ENCODE assay signal across 8 mouse cellular contexts in genomic region chr13:62015424-62016167, GRCm38 (mm10).
DNase-seq lines count a peak whose midpoint lies in the region; TF ChIP-seq lines count a peak whose summit lies in the region.
"Not testable (repeated sequence)": the region's sequence is repeated elsewhere in the genome, so short reads cannot be mapped to it uniquely, and the experiment has no call there.

No protein-coding gene starts in this region.

- WGBS in heart, embryonic 10.5 days: 1% methylated on average over 22 of the region's 22 CpGs
- WGBS in limb, embryonic 10.5 days: under 1% methylated on average over 22 of the region's 22 CpGs
- 2% methylated on average over 22 of the region's 22 CpGs for WGBS in midbrain, embryonic 10.5 days

- not testable (repeated sequence) for H3K9me3 ChIP-seq in heart, embryonic 10.5 days; limb, embryonic 10.5 days (replicated peaks); midbrain, embryonic 10.5 days (replicated peaks)

- TF ChIP-seq POLR2A in embryonic fibroblast, embryonic 13.5 days (IDR thresholded peaks at IDR 0.05; ENCODE audit: low read depth, low read length): peak; percentile 66

- H3K36me3 ChIP-seq in heart, embryonic 10.5 days; limb, embryonic 10.5 days: not testable (repeated sequence)
- peaks cover 15% of the 10 kb centered on the region for H3K36me3 ChIP-seq in midbrain, embryonic 10.5 days

- not testable (repeated sequence) for H3K4me1 ChIP-seq in embryonic fibroblast, embryonic 13.5 days (ENCODE audit: control insufficient read depth, insufficient read depth, low read length); heart, embryonic 10.5 days; limb, embryonic 10.5 days; midbrain, embryonic 10.5 days

- H3K27ac ChIP-seq in embryonic fibroblast, embryonic 13.5 days (ENCODE audit: insufficient read depth, low read length): not testable (repeated sequence)
- peak overlapping the region; percentile 88 for H3K27ac ChIP-seq in heart, embryonic 10.5 days
- H3K27ac ChIP-seq in limb, embryonic 10.5 days: peak overlapping the region; percentile 87
- peak overlapping the region; percentile 88 for H3K27ac ChIP-seq in midbrain, embryonic 10.5 days (replicated peaks)

- not testable (repeated sequence) for TF ChIP-seq CTCF in embryonic fibroblast, embryonic 13.5 days (IDR thresholded peaks at IDR 0.05; ENCODE audit: borderline replicate concordance, insufficient read depth, low read length)

- H3K4me3 ChIP-seq in embryonic fibroblast, embryonic 13.5 days (ENCODE audit: insufficient read depth, low read length): peak overlapping the region; percentile 96
- peak overlapping the region; percentile 78 for H3K4me3 ChIP-seq in heart, embryonic 10.5 days
- H3K4me3 ChIP-seq in limb, embryonic 10.5 days: peak overlapping the region; percentile 66
- peak overlapping the region; percentile 69 for H3K4me3 ChIP-seq in midbrain, embryonic 10.5 days

- peak; percentile 15 to 17 for DNase-seq in B cell, adult 2 months
- peak; percentile 53 for DNase-seq in brain, adult 2 months (ENCODE audit: low read depth, low spot score)
- peak; percentile 80 for DNase-seq in heart, embryonic 10.5 days (ENCODE audit: low spot score)
- peak; percentile 48 to 49 for DNase-seq in kidney, adult 8-10 months
- peak; percentile 66 for DNase-seq in limb, embryonic 10.5 days (ENCODE audit: low spot score)
- peak; percentile 65 for DNase-seq in midbrain, embryonic 10.5 days (ENCODE audit: low spot score)
- DNase-seq in skeletal muscle tissue, adult 2 months (ENCODE audit: low read depth, low spot score): peak; percentile 20

- H3K27me3 ChIP-seq in heart, embryonic 10.5 days (ENCODE audit: insufficient read depth, poor library complexity, severe bottlenecking); limb, embryonic 10.5 days (ENCODE audit: low read depth, poor library complexity, severe bottlenecking); midbrain, embryonic 10.5 days (ENCODE audit: low read depth, poor library complexity, severe bottlenecking): not testable (repeated sequence)

Comparison
In these comparisons a context has a peak if more than half of its experiments do, and no peak if none do; other contexts are left out.
1. DNase-seq: peak in every context shown above with its lines; median percentile 80 in heart, embryonic 10.5 days; 66 in limb, embryonic 10.5 days; 65 in midbrain, embryonic 10.5 days; 53 in brain, adult 2 months; 48 in kidney, adult 8-10 months; 20 in skeletal muscle tissue, adult 2 months; 16 in B cell, adult 2 months.